Mouse (Mus musculus): ENCODE measurements around the gene Rbm42. TPM values are rescaled to one million over a fixed set of nuclear protein-coding genes. Genes with fewer than 3 reads are reported as not detected.
A peak's percentile ranks its signal among the peaks of the same experiment; 100 is the strongest.

Rbm42 gene
- polyA plus RNA-seq, 1 experiment from 2014 or later: 129 TPM

DNA sequence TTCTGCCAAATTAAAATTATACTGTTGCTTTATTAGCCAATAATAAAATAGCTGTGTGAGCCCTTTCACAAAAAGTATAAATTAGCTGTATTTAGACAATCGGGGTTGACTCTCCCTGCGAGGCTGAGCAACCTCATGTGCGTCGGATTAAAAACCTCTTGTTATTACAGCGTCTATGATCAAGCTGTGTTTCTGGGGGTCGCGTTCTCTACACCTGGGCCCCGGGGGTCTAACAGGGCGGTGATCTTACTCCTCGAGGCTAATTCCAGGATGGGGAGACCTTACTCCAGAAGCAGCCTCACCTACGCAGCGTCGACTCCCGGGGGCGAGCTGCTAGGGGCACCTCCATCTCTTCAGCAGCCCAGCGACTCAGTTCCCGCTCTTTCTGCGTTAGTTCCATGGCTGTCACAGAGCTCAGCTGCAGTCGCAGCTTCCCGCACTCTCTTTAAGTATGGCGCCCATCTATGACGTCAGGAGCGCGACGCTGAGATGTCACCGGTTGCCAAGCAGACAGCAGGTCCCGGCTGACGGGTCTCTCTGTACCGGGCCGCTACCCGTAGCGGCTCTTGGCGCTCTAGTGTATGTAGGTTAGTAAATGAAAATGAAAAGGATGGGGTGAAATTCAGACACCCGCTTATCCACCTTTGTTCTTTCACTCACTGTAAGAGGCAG is 14.5 kb upstream of the Rbm42 start, which contains the start of gene Haus5:
Gene Haus5 (minus strand): TSS at position 466 of the 672 bp plus-strand sequence.
- Histone ChIP-seq H3K4me1 (peaks cover 14% of the 10 kb centered on the region; the same call in 1 of the 2 replicates), H3K27me3 (no peaks in the 10 kb centered on the region), H3K4me2 (replicated peaks) (peak within 1 kb of the TSS; percentile 87), H3K27ac (replicated peaks) (0 out of 2 replicates have a peak within 1 kb of the TSS, but pooled peaks have one; percentile 44), H3K9ac (peak within 1 kb of the TSS; percentile 86), H3K36me3 (peaks cover 27% of the 10 kb centered on the region), H3K9me3 (replicated peaks) (no peaks in the 10 kb centered on the region), H3K4me3 (replicated peaks) (peak within 1 kb of the TSS; percentile 79)
- under 1% methylated on average over 34 of the region's 34 CpGs for WGBS
- ATAC-seq (ENCODE audit: insufficient number of reproducible peaks, low FRiP score, low TSS enrichment, low read depth): peak; percentile 90

DNA sequence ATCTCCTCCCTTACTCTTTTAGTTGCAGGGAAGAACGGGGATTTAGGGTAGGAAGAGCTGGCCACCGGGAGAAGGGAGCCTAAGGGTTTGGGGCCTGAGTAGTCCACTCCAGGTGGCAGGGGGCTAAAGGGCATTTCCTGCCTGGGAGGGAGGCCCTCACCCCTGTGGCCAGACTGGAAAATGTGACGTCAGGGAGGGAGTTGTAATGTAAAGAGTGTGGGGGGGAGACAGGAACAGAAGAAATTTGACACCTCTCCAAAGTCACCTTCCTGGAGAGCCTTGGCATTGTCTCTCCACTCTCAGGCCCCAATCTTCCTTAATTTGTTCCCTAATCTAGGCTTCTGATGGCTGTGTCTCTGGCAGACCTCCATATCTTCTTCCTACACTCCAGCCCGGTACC is 11.0 kb downstream of the Rbm42 start:
- no peak overlapping the region for H3K4me3 ChIP-seq (replicated peaks)
- 16% methylated on average over 4 of the region's 4 CpGs for WGBS
- no peaks in the 10 kb centered on the region for H3K9me3 ChIP-seq (replicated peaks)
- H3K4me1 ChIP-seq: peaks cover 15% of the 10 kb centered on the region
- peaks cover 37% of the 10 kb centered on the region for H3K36me3 ChIP-seq
- H3K27me3 ChIP-seq: peaks cover 31% of the 10 kb centered on the region
- no peak overlapping the region for H3K4me2 ChIP-seq (replicated peaks)
- ATAC-seq (ENCODE audit: insufficient number of reproducible peaks, low FRiP score, low TSS enrichment, low read depth): no peak
- H3K9ac ChIP-seq: no peak overlapping the region
- H3K27ac ChIP-seq (replicated peaks): no peak overlapping the region

DNA sequence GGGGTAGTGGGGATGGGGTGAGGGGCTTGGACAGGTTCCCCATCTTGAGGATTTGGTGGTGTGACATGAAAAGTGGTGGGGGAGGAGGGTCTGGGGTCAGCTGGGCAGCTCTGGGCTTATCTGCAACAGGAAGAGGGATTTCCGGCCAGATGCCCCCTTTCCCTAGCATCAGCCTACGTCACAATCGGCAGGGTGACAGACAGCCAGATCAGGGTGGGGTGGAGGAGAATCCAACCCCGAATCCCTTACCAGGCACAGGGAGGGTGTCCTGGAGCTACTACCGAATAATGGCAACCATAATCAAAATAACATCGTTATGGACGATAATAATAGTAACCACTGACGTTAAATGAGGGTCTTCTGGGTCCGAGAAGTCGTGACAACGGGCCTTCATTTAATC is 13.7 kb downstream of the Rbm42 start:
- H3K27me3 ChIP-seq: peaks cover 56% of the 10 kb centered on the region
- H3K4me3 ChIP-seq (replicated peaks): no peak overlapping the region
- peaks cover 20% of the 10 kb centered on the region for H3K4me1 ChIP-seq
- WGBS: 20% methylated on average over 11 of the region's 11 CpGs
- peaks cover 10% of the 10 kb centered on the region for H3K36me3 ChIP-seq
- H3K9me3 ChIP-seq (replicated peaks): no peaks in the 10 kb centered on the region
- H3K9ac ChIP-seq: no peak overlapping the region
- H3K4me2 ChIP-seq (replicated peaks): no peak overlapping the region
- H3K27ac ChIP-seq (replicated peaks): no peak overlapping the region
- no peak for ATAC-seq (ENCODE audit: insufficient number of reproducible peaks, low FRiP score, low TSS enrichment, low read depth)

DNA sequence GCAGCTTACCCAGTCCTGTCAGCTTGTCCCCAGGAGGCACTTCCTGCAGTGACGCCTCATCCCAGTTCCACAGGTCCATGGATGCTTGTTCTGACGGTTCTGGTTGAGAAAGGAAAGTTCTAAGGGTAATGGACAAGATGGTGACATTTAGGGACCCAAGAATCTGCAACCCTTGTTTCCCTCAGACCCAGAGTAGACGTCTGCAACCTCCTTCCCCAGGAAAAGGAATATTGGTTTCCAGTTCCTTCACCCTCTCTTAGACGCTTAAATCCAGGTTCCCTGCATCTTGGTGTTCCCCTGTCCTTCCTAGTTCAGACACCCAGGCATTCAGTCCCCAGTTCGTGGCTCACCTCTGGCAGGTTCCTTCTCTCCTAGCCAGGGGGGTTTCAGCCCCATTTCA is 14.4 kb downstream of the Rbm42 start, which contains the start of gene Etv2:
Gene Etv2 (minus strand): TSS at position 101 of the 400 bp plus-strand sequence.
- Histone ChIP-seq H3K27me3 (peaks cover 61% of the 10 kb centered on the region), H3K4me3 (replicated peaks) (peak within 1 kb of the TSS; percentile 7; the same call in 1 of the 2 replicates), H3K4me1 (peaks cover 20% of the 10 kb centered on the region), H3K36me3 (peaks cover 4% of the 10 kb centered on the region), H3K9me3 (replicated peaks) (no peaks in the 10 kb centered on the region), H3K4me2 (replicated peaks) (peak within 1 kb of the TSS; percentile 23), H3K27ac (replicated peaks) (no peak within 1 kb of the TSS), H3K9ac (no peak within 1 kb of the TSS)
- WGBS: 4% methylated on average over 5 of the region's 5 CpGs
- no peak for ATAC-seq (ENCODE audit: insufficient number of reproducible peaks, low FRiP score, low TSS enrichment, low read depth)

DNA sequence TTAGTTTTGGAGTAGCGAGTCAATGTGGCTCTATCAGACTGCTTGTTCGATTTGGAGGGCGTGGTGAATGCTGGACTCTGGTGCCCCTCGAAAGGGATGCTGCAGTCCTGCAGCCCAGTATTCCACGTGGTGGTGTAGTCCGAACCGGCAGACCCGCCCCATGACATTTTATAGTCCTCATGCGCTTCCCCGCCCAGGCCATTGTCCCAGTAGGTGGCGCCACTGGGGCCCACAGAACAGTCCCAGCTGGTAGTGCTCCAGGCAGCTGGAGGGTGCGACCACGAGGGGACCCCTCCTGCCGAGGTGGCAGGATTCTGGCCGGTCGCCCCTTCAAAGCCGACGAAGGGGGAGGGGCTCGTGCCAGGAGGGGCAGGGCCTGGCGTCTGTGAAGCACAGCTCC is 15.5 kb downstream of the Rbm42 start:
- Histone ChIP-seq H3K4me3 (replicated peaks) (peak overlapping the region; percentile 7; the same call in 1 of the 2 replicates), H3K4me2 (replicated peaks) (peak overlapping the region; percentile 23), H3K9ac (no peak overlapping the region), H3K4me1 (peaks cover 20% of the 10 kb centered on the region), H3K9me3 (replicated peaks) (no peaks in the 10 kb centered on the region), H3K36me3 (no peaks in the 10 kb centered on the region), H3K27ac (replicated peaks) (no peak overlapping the region), H3K27me3 (peaks cover 65% of the 10 kb centered on the region)
- ATAC-seq (ENCODE audit: insufficient number of reproducible peaks, low FRiP score, low TSS enrichment, low read depth): no peak
- WGBS: under 1% methylated on average over 20 of the region's 20 CpGs

DNA sequence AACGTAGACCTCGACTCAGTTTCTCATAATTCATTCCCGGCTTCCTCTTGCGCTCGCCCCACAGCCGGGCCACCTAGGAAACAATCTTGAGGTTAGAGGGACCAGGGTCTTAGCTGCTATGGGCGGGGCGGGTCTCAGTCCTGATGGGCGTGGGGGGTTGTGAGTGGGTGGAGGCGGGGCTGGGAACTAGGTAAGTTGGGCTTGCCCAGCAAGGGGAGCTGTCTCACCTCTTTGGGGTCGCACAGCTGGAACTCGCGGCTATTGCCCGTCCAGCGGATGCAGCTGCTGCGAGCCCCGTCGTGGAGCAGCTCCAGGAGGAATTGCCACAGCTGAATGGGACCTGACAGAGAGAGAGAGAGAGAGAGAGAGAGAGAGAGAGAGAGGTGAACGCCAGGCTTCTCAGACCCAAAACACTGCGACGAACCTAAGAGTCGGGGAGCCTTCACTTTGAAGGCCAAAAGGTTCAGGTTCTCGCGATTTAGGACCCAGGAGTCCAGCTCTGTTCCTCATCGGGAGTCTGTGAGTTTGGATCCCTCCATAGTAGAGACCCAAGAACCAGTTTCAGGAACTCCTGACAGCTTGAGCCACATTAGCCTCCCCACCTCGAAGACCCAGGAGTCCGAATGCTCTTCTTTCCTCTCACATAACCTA is 16.2 kb downstream of the Rbm42 start:
- 4% methylated on average over 27 of the region's 27 CpGs for WGBS
- Histone ChIP-seq H3K9ac (no peak overlapping the region), H3K27ac (replicated peaks) (no peak overlapping the region), H3K4me1 (peaks cover 20% of the 10 kb centered on the region), H3K27me3 (peaks cover 70% of the 10 kb centered on the region), H3K36me3 (no peaks in the 10 kb centered on the region), H3K9me3 (replicated peaks) (no peaks in the 10 kb centered on the region), H3K4me2 (replicated peaks) (no peak overlapping the region), H3K4me3 (replicated peaks) (peak overlapping the region; percentile 3; the same call in 1 of the 2 replicates)
- ATAC-seq (ENCODE audit: insufficient number of reproducible peaks, low FRiP score, low TSS enrichment, low read depth): no peak

DNA sequence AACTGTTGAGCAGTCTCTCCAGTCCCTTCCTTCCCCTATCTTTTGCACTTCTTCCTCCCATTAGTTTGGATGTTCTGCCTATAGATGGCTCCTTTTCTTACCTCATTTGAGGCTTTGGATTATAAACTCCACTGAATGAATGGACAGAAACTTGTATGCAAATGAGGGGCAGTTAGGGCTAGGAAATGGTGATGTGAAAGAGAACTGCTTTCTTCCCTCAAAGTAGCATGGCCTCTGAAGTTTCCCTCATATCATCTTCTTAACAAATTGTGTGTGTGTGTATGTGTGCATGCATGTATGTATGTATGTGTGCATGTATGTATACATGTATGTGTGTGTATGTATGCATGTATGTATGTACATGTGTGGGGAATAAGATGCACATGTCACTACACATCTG is 21.1 kb downstream of the Rbm42 start:
- H3K9ac ChIP-seq: no peak overlapping the region
- no peak for ATAC-seq (ENCODE audit: insufficient number of reproducible peaks, low FRiP score, low TSS enrichment, low read depth)
- peaks cover 16% of the 10 kb centered on the region for H3K4me1 ChIP-seq
- no peaks in the 10 kb centered on the region for H3K9me3 ChIP-seq (replicated peaks)
- H3K27ac ChIP-seq (replicated peaks): no peak overlapping the region
- 0 out of 2 replicates have a peak, but pooled peaks cover 6% of the 10 kb centered on the region for H3K36me3 ChIP-seq
- H3K4me3 ChIP-seq (replicated peaks): no peak overlapping the region
- no peak overlapping the region for H3K4me2 ChIP-seq (replicated peaks)
- peaks cover 38% of the 10 kb centered on the region for H3K27me3 ChIP-seq

DNA sequence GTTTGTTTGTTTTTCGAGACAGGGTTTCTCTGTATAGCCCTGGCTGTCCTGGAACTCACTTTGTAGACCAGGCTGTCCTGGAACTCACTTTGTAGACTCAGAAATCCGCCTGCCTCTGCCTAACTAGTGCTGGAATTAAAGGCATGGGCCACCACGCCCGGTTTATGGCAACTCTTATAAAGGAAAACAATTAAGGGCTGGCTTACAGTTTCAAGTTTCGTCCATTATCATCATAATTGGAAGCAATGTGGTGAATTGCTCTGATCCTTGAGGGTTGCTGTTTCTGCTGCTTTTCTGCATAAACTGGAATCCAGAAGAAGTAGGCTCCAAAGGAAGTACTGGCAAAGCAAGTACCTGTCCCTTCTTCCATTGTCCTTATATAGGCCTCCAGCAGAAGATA is 23.5 kb downstream of the Rbm42 start:
- H3K4me3 ChIP-seq (replicated peaks): no peak overlapping the region
- peaks cover 29% of the 10 kb centered on the region for H3K36me3 ChIP-seq
- ATAC-seq (ENCODE audit: insufficient number of reproducible peaks, low FRiP score, low TSS enrichment, low read depth): no peak
- peaks cover 16% of the 10 kb centered on the region for H3K27me3 ChIP-seq
- H3K27ac ChIP-seq (replicated peaks): no peak overlapping the region
- no peak overlapping the region for H3K9ac ChIP-seq
- no peak overlapping the region for H3K4me2 ChIP-seq (replicated peaks)
- H3K9me3 ChIP-seq (replicated peaks): no peaks in the 10 kb centered on the region
- H3K4me1 ChIP-seq: peaks cover 11% of the 10 kb centered on the region
- 79% methylated on average over 5 of the region's 5 CpGs for WGBS

DNA sequence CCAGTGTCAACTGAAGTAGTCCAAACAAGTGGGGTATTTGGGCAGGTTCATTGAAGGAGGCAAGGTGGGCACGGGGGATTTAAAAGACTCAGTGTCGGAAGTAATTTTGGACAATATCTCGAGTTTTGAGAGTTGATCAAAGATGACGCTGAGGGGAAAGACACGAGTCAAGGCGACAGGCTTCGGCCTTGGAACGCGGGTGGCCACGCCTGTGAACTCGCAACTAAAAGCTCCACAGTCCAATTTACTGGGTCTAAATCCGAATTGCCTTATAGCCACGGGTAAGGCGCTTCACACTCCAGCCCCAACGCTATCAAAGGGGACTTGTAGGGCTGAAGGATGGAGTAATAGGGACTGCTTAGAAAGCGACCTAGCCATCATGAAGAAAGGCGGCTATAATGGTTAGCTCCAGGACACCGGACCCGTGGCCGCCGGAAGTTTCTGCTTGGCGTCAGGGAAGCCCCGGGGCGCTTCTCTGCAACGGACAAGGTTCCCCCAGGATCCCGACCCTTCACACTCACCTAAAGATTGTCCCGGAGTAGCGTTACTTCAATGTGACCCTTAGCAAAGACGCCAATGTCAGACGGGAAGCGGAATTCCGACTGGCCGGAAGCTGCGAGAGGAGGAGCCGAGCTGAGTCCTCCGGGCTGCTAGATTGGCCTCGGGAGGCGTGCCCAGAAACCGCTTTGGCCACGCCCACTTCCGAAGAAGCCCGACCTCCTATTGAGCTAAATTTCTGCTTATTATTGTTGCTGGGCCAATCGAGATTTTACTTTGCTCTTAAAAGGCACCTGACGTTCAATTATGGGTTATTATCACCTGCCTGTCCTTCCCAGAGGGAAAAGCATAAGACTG is 24.4 kb downstream of the Rbm42 start, which contains the start of gene Cox6b1:
Gene Cox6b1 (minus strand): TSS at position 622 of the 855 bp plus-strand sequence.
- Histone ChIP-seq H3K27ac (replicated peaks) (peak within 1 kb of the TSS; percentile 61), H3K9me3 (replicated peaks) (no peaks in the 10 kb centered on the region), H3K4me2 (replicated peaks) (peak within 1 kb of the TSS; percentile 77), H3K4me1 (peaks cover 11% of the 10 kb centered on the region), H3K4me3 (replicated peaks) (peak within 1 kb of the TSS; percentile 77), H3K9ac (peak within 1 kb of the TSS; percentile 74), H3K27me3 (peaks cover 9% of the 10 kb centered on the region), H3K36me3 (peaks cover 36% of the 10 kb centered on the region)
- ATAC-seq (ENCODE audit: insufficient number of reproducible peaks, low FRiP score, low TSS enrichment, low read depth): peak; percentile 93
- WGBS: 2% methylated on average over 44 of the region's 44 CpGs

DNA sequence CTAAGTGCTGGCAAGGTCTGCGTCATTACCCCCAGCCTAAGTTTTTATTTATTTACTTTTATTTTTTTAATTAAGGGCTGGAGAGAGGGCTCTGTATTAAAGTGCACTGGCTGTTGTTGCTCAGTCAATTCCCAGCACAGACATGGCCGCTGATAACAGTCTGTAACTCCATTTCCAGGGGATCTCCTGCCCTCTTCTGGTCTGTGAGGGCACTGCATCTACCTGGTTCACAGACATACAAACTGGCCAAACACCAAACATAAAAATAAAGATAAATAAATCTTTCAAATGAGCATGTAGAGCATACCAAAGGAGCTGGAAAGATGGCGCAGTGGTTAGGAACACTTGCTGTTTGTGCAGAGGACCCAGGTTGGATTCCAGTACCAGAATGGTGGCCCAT is 30.9 kb downstream of the Rbm42 start:
- H3K9ac ChIP-seq: no peak overlapping the region
- ATAC-seq (ENCODE audit: insufficient number of reproducible peaks, low FRiP score, low TSS enrichment, low read depth): no peak
- H3K4me2 ChIP-seq (replicated peaks): no peak overlapping the region
- no peak overlapping the region for H3K27ac ChIP-seq (replicated peaks)
- WGBS: 88% methylated on average over 3 of the region's 3 CpGs
- H3K9me3 ChIP-seq (replicated peaks): no peaks in the 10 kb centered on the region
- H3K4me3 ChIP-seq (replicated peaks): no peak overlapping the region
- no peaks in the 10 kb centered on the region for H3K27me3 ChIP-seq
- no peaks in the 10 kb centered on the region for H3K4me1 ChIP-seq
- peaks cover 78% of the 10 kb centered on the region for H3K36me3 ChIP-seq

DNA sequence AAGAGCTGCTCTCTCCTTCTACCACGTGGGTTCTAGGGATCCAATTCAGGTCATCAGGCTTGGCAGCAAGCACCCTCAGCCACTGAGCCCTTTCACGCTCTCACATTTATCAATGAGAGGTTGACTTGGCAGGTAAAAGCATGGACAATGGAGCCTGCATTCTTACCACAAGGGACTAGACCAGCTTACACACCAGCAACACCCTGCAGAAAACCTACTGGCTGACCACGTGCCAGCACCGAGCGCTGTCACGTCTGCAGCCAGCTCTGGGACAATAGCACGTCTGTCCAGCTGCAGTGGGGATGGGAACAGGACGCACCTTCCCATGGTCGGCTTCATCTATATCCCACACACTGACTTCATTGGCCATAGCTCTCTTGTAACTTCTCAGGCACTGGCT is 31.5 kb downstream of the Rbm42 start:
- Histone ChIP-seq H3K4me3 (replicated peaks) (no peak overlapping the region), H3K4me2 (replicated peaks) (no peak overlapping the region), H3K4me1 (no peaks in the 10 kb centered on the region), H3K36me3 (peaks cover 74% of the 10 kb centered on the region), H3K9ac (no peak overlapping the region; the same call in 1 of the 2 replicates), H3K9me3 (replicated peaks) (no peaks in the 10 kb centered on the region), H3K27ac (replicated peaks) (no peak overlapping the region), H3K27me3 (no peaks in the 10 kb centered on the region)
- ATAC-seq (ENCODE audit: insufficient number of reproducible peaks, low FRiP score, low TSS enrichment, low read depth): no peak
- WGBS: 98% methylated on average over 9 of the region's 9 CpGs

All from embryonic facial prominence, embryonic 15.5 days (tissue).